Mouse (Mus musculus) forelimb bud, embryonic 11.5 days (tissue): Measurements from ENCODE around the gene Eif4a1.

Source experiments
- DNase-seq: peaks from one replicate; pipeline ENCODE4 v3.0.0-alpha.2; 2012; ENCODE audit warnings: low read depth, low spot score

Gene Eif4a1

GRCm38 (mm10) chr11:69699595-69699994, 27.4 kb upstream of the Eif4a1 start:
- no peak for DNase-seq

- DNase-seq: no peak
Measured at GRCm38 (mm10) chr11:69698574-69698973, 26.4 kb upstream of the Eif4a1 start.

GRCm38 (mm10) chr11:69697396-69697795, 25.2 kb upstream of the Eif4a1 start:
- no peak for DNase-seq

GRCm38 (mm10) chr11:69695361-69696181, 23.3 kb upstream of the Eif4a1 start, which contains the start of the genes Tnfsf12 and Tnfsfm13:
Gene Tnfsf12, minus strand, starts transcription at chr11:69695849.
Gene Tnfsfm13, minus strand, starts transcription at chr11:69696098.
- DNase-seq: no peak

- DNase-seq: no peak
Measured at GRCm38 (mm10) chr11:69695046-69695360, 22.8 kb upstream of the Eif4a1 start.

- DNase-seq: no peak
Measured at GRCm38 (mm10) chr11:69693421-69693965, 21.3 kb upstream of the Eif4a1 start.

- no peak for DNase-seq
Measured at GRCm38 (mm10) chr11:69692863-69693262, 20.6 kb upstream of the Eif4a1 start.

- DNase-seq: no peak
Measured at GRCm38 (mm10) chr11:69692196-69692811, 20.1 kb upstream of the Eif4a1 start.

- no peak for DNase-seq
Measured at GRCm38 (mm10) chr11:69689891-69690290, 17.7 kb upstream of the Eif4a1 start.

- no peak for DNase-seq
Measured at GRCm38 (mm10) chr11:69687061-69687460, 14.8 kb upstream of the Eif4a1 start.

- no peak for DNase-seq
Measured at GRCm38 (mm10) chr11:69686377-69686776, 14.2 kb upstream of the Eif4a1 start.

GRCm38 (mm10) chr11:69685526-69686148, 13.4 kb upstream of the Eif4a1 start, which contains the start of gene Tnfsf13:
Gene Tnfsf13, minus strand, starts transcription at chr11:69685784.
- DNase-seq: no peak

- no peak for DNase-seq
Measured at GRCm38 (mm10) chr11:69684936-69685335, 12.7 kb upstream of the Eif4a1 start.

- DNase-seq: no peak
Measured at GRCm38 (mm10) chr11:69684128-69684745, 12.0 kb upstream of the Eif4a1 start.

- DNase-seq: no peak
Measured at GRCm38 (mm10) chr11:69683576-69683975, 11.4 kb upstream of the Eif4a1 start.

GRCm38 (mm10) chr11:69682840-69683533, 10.8 kb upstream of the Eif4a1 start:
- DNase-seq: peak; percentile 97

GRCm38 (mm10) chr11:69682209-69682839, 10.1 kb upstream of the Eif4a1 start:
- no peak for DNase-seq

- peak; percentile 98 for DNase-seq
Measured at GRCm38 (mm10) chr11:69681314-69682208, 9.3 kb upstream of the Eif4a1 start, which contains the start of gene Senp3. Gene Senp3, minus strand, starts transcription at chr11:69682084.

GRCm38 (mm10) chr11:69680136-69680855, 8.1 kb upstream of the Eif4a1 start:
- no peak for DNase-seq
